Mouse (Mus musculus) heart, postnatal 0 days (tissue): Measurements from ENCODE around the gene Hcn2.

ENCODE experiments used
- CTCF ChIP-seq: IDR thresholded peaks from 2 replicates; pipeline ENCODE4 v1.5.1; 2016; ENCODE audit warnings: antibody characterized with exemption, control low read depth, low read depth
- EP300 ChIP-seq: IDR thresholded peaks from 2 replicates; pipeline ENCODE4 v1.6.1; 2016; ENCODE audit warnings: antibody characterized with exemption, low read depth

- TF ChIP-seq CTCF: no peak
- TF ChIP-seq EP300: no peak
These were observed 48.4 kb upstream of the Hcn2 start for GRCm38 (mm10) chr10:79668076-79668475.
